Mouse (Mus musculus) layer of hippocampus, adult 11-12 months (tissue): ENCODE results near the gene Atp23.
"Not testable (repeated sequence)": the region's sequence is repeated elsewhere in the genome, so short reads cannot be mapped to it uniquely, and the experiment has no call there.

Source experiments
- DNase-seq: peaks from one replicate; pipeline ENCODE4 v3.0.0; 2022; ENCODE audit warnings: low spot score

Gene Atp23

GRCm38 (mm10) chr10:126826216-126826615, 74.9 kb downstream of the Atp23 start:
- not testable (repeated sequence) for DNase-seq

- DNase-seq, result no peak
These were observed 78.7 kb downstream of the Atp23 start for GRCm38 (mm10) chr10:126822418-126822817.
